Comparison of ENCODE assay signal across 8 mouse cellular contexts in genomic region chr3:63294791-63295190, GRCm38 (mm10). TPM values are rescaled to one million over a fixed set of nuclear protein-coding genes. Genes with fewer than 3 reads are reported as not detected.
DNase-seq lines count a peak whose midpoint lies in the region; ATAC-seq and TF ChIP-seq lines count a peak whose summit lies in the region.

No protein-coding gene starts in this region.

- peak overlapping the region; percentile 80 for H3K4me3 ChIP-seq in heart, embryonic 13.5 days
- peak overlapping the region; percentile 68 for H3K4me3 ChIP-seq in forebrain, postnatal 0 days (ENCODE audit: low read depth, low read length)
- peak overlapping the region; percentile 81 for H3K4me3 ChIP-seq in midbrain, embryonic 10.5 days

- H3K27ac ChIP-seq in heart, embryonic 13.5 days (replicated peaks), result no peak overlapping the region
- H3K27ac ChIP-seq in forebrain, postnatal 0 days (ENCODE audit: low read depth, low read length), result no peak overlapping the region
- peak overlapping the region; percentile 85 for H3K27ac ChIP-seq in midbrain, embryonic 10.5 days (replicated peaks)

- H3K4me1 ChIP-seq in heart, embryonic 13.5 days, result peaks cover 12% of the 10 kb centered on the region
- no peaks in the 10 kb centered on the region for H3K4me1 ChIP-seq in forebrain, postnatal 0 days (ENCODE audit: insufficient read depth)
- H3K4me1 ChIP-seq in midbrain, embryonic 10.5 days, result peaks cover 22% of the 10 kb centered on the region

- no peak for DNase-seq in heart, postnatal 36 days
- DNase-seq in R1 (ENCODE audit: low read depth, low spot score), result peak; percentile 79
- DNase-seq in forebrain, postnatal 0 days, result no peak
- DNase-seq in midbrain, embryonic 10.5 days (ENCODE audit: low spot score), result no peak
- no peak for DNase-seq in frontal cortex, postnatal 14 days (ENCODE audit: low spot score in 2 of 2)
- no peak for DNase-seq in layer of hippocampus, adult 11-12 months (ENCODE audit: low spot score)
- no peak for DNase-seq in ovary, postnatal 36 days (ENCODE audit: low spot score)

- H3K4me2 ChIP-seq in heart, embryonic 13.5 days, result peak overlapping the region; percentile 96
- peak overlapping the region; percentile 99 for H3K4me2 ChIP-seq in forebrain, postnatal 0 days (ENCODE audit: low read depth)

- no peak for TF ChIP-seq CTCF in forebrain, postnatal 0 days (IDR thresholded peaks at IDR 0.05; ENCODE audit: low read depth)

- ATAC-seq in heart, embryonic 13.5 days (ENCODE audit: extremely low read depth, insufficient number of reproducible peaks, low FRiP score, low TSS enrichment), result no peak
- no peak for ATAC-seq in forebrain, postnatal 0 days

- no peaks in the 10 kb centered on the region for H3K27me3 ChIP-seq in heart, embryonic 13.5 days (replicated peaks)
- no peaks in the 10 kb centered on the region for H3K27me3 ChIP-seq in forebrain, postnatal 0 days (ENCODE audit: insufficient read depth, low read length)
- peaks cover 34% of the 10 kb centered on the region for H3K27me3 ChIP-seq in midbrain, embryonic 10.5 days (ENCODE audit: low read depth, poor library complexity, severe bottlenecking)

- H3K9ac ChIP-seq in heart, embryonic 13.5 days, result peak overlapping the region; percentile 83
- no peak overlapping the region for H3K9ac ChIP-seq in forebrain, postnatal 0 days

- no peaks in the 10 kb centered on the region for H3K9me3 ChIP-seq in heart, embryonic 13.5 days
- no peaks in the 10 kb centered on the region for H3K9me3 ChIP-seq in forebrain, postnatal 0 days (ENCODE audit: low read length)
- H3K9me3 ChIP-seq in midbrain, embryonic 10.5 days (replicated peaks), result no peaks in the 10 kb centered on the region

- intact Hi-C loops in heart, postnatal 36 days (cut with DNase I), result loop anchor here (5.0 kb wide), 1 partner anchor 243 kb away; no protein-coding TSS in a partner anchor

- 40% methylated on average over 4 of the region's 4 CpGs for WGBS in heart, embryonic 13.5 days
- WGBS in forebrain, postnatal 0 days, result 40% methylated on average over 4 of the region's 4 CpGs
- 43% methylated on average over 4 of the region's 4 CpGs for WGBS in midbrain, embryonic 10.5 days

- no peaks in the 10 kb centered on the region for H3K36me3 ChIP-seq in heart, embryonic 13.5 days
- H3K36me3 ChIP-seq in forebrain, postnatal 0 days (ENCODE audit: insufficient read depth), result no peaks in the 10 kb centered on the region
- H3K36me3 ChIP-seq in midbrain, embryonic 10.5 days, result no peaks in the 10 kb centered on the region

RNA-seq across cellular contexts. Expression of gene Mme, which starts 53.5 kb away (rescaled TPM):
- polyA plus RNA-seq in heart, embryonic 13.5 days (2015; fragmentation: Nextera tagmentation; extraction: Ambion mirVana), result 4.2 and 6.6 TPM in 2 replicates
- 10 to 100 TPM; 13.8 to 14.9 TPM for total RNA-seq in heart, postnatal 36 days (2021)
- 7.8 and 10.5 TPM in 2 replicates for total RNA-seq in forebrain, postnatal 0 days (2014; rRNA removed)
- 2.6 TPM in 2 replicates for polyA plus RNA-seq in forebrain, postnatal 0 days (2015; fragmentation: Nextera tagmentation; extraction: Ambion mirVana)
- 10.4 and 12.2 TPM in 2 replicates for polyA plus RNA-seq in midbrain, embryonic 10.5 days (2016; fragmentation: Nextera tagmentation; extraction: Ambion mirVana)
